Mouse (Mus musculus) heart, adult 2 months (tissue): Measurements from ENCODE around the gene Fbxo2.

Source experiments
- CTCF ChIP-seq: fragments of 200-600 bp; IDR thresholded peaks from 2 replicates; pipeline ENCODE4 v1.8.1; 2022; ENCODE audit warnings: antibody characterized with exemption, mild to moderate bottlenecking, moderate library complexity
- EP300 ChIP-seq: fragments of 200-500 bp; IDR thresholded peaks from 2 replicates; pipeline ENCODE4 v1.6.1; 2011; ENCODE audit warnings: low read depth, low read length, control low read depth; ENCODE audit not compliant: insufficient read depth
- POLR2A ChIP-seq: fragments of 200-500 bp; IDR thresholded peaks from 2 replicates; pipeline ENCODE4 v1.6.1; 2011; ENCODE audit warnings: mild to moderate bottlenecking, low read depth, low read length, control low read depth; ENCODE audit not compliant: insufficient read depth

DNA sequence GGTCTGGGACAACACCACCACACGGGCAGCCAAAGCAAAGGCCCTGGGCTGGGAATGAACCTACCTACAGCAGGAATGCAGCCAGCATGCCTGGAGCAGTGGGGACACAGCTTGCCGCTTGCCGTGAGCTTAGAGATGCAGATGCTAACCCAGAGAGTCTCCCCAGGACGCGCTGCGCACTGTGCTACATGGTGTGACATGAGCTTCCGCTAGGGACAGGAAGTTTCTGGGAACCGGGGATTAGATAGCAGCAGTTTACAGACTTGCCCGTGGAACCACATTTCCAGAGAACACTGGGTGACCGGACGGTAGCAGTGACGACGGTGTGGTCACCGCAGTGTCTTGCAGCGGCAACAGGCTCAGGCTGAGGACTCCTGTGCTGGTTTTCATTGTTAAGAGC lies 9.2 kb downstream of the Fbxo2 start:
- TF ChIP-seq EP300 (no peak), CTCF (no peak), POLR2A (no peak)
